In the genomic region with DNA sequence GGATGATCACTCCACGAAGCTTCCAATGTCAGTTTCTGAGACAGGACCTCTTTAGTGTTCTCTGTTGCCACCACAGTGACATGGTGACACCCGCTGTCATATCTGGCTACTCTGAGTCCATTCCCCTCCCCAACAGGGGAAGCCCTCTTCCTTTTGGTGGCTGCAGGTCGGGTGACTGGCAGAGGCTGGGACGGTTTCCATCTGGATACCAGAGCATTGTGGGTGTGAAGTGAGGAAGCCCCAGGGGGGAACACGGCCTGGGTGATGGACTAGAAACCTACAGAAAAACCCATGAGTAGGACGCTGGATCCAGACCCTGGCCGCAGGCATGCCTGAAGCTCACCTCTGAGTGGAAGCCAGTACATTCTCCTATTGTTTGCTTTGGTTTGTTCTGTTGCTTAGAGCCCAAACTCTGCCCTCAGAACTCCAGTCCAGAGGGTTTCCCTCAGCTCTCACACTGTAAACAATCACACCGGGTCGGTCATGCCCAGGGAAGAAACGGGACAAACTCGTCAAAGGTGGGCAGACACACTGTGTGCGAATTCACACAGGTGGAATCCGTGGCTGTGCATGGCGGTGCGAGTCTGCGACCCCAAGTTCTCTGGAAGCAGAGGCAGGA, we compare ENCODE assay signal across 12 mouse cellular contexts.
"Had no signal": no experiment of that assay in that cellular context is flagged by ENCODE, and none has a peak within 500 bp of the region (broad histone marks: within the 10 kb centered on the region; RNA-seq: fewer than 3 reads in every experiment).

No protein-coding gene starts in this region.

- H3K27me3 ChIP-seq: limb, embryonic 12.5 days; midbrain, embryonic 15.5 days; neural tube, embryonic 13.5 days; stomach, embryonic 15.5 days had no signal

- H3K9ac ChIP-seq: limb, embryonic 12.5 days; lung, embryonic 14.5 days; midbrain, embryonic 15.5 days; neural tube, embryonic 13.5 days; stomach, embryonic 15.5 days had no signal

- H3K36me3 ChIP-seq: limb, embryonic 12.5 days; liver, embryonic 13.5 days; midbrain, embryonic 15.5 days; neural tube, embryonic 13.5 days; stomach, embryonic 15.5 days had no signal

- ATAC-seq: midbrain, embryonic 15.5 days had no signal

- DNase-seq: liver, embryonic 13.5 days; lung, embryonic 14.5 days; lung, postnatal 14 days; retina, postnatal 1 day; right cerebral cortex, postnatal 14 days; thymus, adult 2 months; thymus, postnatal 25 days had no signal

- H3K9me3 ChIP-seq: limb, embryonic 12.5 days; liver, embryonic 13.5 days; midbrain, embryonic 15.5 days; neural tube, embryonic 13.5 days; stomach, embryonic 15.5 days had no signal

- H3K27ac ChIP-seq: limb, embryonic 12.5 days; midbrain, embryonic 15.5 days; neural tube, embryonic 13.5 days; stomach, embryonic 15.5 days had no signal

- H3K4me2 ChIP-seq: limb, embryonic 12.5 days; liver, embryonic 13.5 days; lung, embryonic 14.5 days; midbrain, embryonic 11.5 days; midbrain, embryonic 15.5 days; neural tube, embryonic 13.5 days; stomach, embryonic 15.5 days had no signal

- H3K4me3 ChIP-seq: limb, embryonic 12.5 days; liver, embryonic 13.5 days; midbrain, embryonic 15.5 days; neural tube, embryonic 13.5 days; stomach, embryonic 15.5 days had no signal
